Mouse (Mus musculus) heart, embryonic 15.5 days (tissue): Measurements from ENCODE around the gene Vash1. TPM values are rescaled to one million over a fixed set of nuclear protein-coding genes. Genes with fewer than 3 reads are reported as not detected.

Experiments used
- ATAC-seq: fragments of 200-750 bp; cut with Nextera tagmentation; replicated peaks from 2 replicates; pipeline ENCODE4 v1.8.0; 2017; ENCODE audit warnings: low read depth, moderate TSS enrichment; ENCODE audit not compliant: insufficient number of reproducible peaks, insufficient read depth, low FRiP score
- H3K27ac ChIP-seq: fragments of 300-500 bp; sonication (generic); 2 replicates; pipeline ENCODE4 v1.5.1; 2015; ENCODE audit warnings: mild to moderate bottlenecking, inconsistent platforms
- H3K27me3 ChIP-seq: fragments of 300-500 bp; sonication (generic); 2 replicates; pipeline ENCODE4 v1.6.1; 2015; ENCODE audit warnings: inconsistent platforms
- H3K36me3 ChIP-seq: fragments of 300-500 bp; sonication (generic); 2 replicates; pipeline ENCODE4 v1.6.1; 2015; ENCODE audit warnings: mild to moderate bottlenecking, inconsistent platforms
- H3K4me1 ChIP-seq: fragments of 300-500 bp; sonication (generic); replicated peaks from 2 replicates; pipeline ENCODE4 v1.6.1; 2015; ENCODE audit warnings: inconsistent platforms
- H3K4me2 ChIP-seq: fragments of 300-500 bp; sonication (generic); 2 replicates; pipeline ENCODE4 v1.6.1; 2015; ENCODE audit warnings: inconsistent platforms, mild to moderate bottlenecking, moderate library complexity
- H3K4me3 ChIP-seq: fragments of 300-500 bp; sonication (generic); 2 replicates; pipeline ENCODE4 v1.5.1; 2015; ENCODE audit warnings: mild to moderate bottlenecking, inconsistent platforms
- H3K9ac ChIP-seq: fragments of 300-500 bp; sonication (generic); 2 replicates; pipeline ENCODE4 v1.6.1; 2015; ENCODE audit warnings: mild to moderate bottlenecking, inconsistent platforms
- H3K9me3 ChIP-seq: fragments of 300-500 bp; sonication (generic); replicated peaks from 2 replicates; pipeline ENCODE4 v1.6.1; 2016; ENCODE audit warnings: inconsistent platforms
- WGBS: fragments of 180-500 bp; shearing (Covaris S2); methylation state at CpG from one replicate; pipeline ENCODE4 v1.1.7; 2015; ENCODE audit warnings: mixed read lengths; 5-methylcytosine and 5-hydroxymethylcytosine counted together
- polyA plus RNA-seq: library from polyadenylated mRNA; unstranded; fragments of >200 nt; fragmentation: Nextera tagmentation; extraction: Ambion mirVana; gene quantifications from 2 replicates; pipeline ENCODE4 v1.2.1, GENCODE M21; 2015

Vash1 gene
- polyA plus RNA-seq, 1 experiment from 2014 or later = 11.9 TPM

- H3K4me3 ChIP-seq = no peak overlapping the region
- H3K4me2 ChIP-seq = no peak overlapping the region
- H3K4me1 ChIP-seq = peaks cover 51% of the 10 kb centered on the region
- no peak for ATAC-seq
- WGBS = 43% methylated on average over 9 of the region's 9 CpGs
- H3K27ac ChIP-seq = no peak overlapping the region
- no peaks in the 10 kb centered on the region for H3K27me3 ChIP-seq
- no peaks in the 10 kb centered on the region for H3K36me3 ChIP-seq
- no peak overlapping the region for H3K9ac ChIP-seq
- no peaks in the 10 kb centered on the region for H3K9me3 ChIP-seq
Observed at GRCm38 (mm10) chr12:86685275-86685674, 6.8 kb downstream of the Vash1 start.

- H3K4me3 ChIP-seq = no peak overlapping the region
- H3K36me3 ChIP-seq = no peaks in the 10 kb centered on the region
- peak overlapping the region; percentile 69 for H3K27ac ChIP-seq
- H3K27me3 ChIP-seq = no peaks in the 10 kb centered on the region
- peaks cover 53% of the 10 kb centered on the region for H3K4me1 ChIP-seq
- H3K9ac ChIP-seq = no peak overlapping the region
- 47% methylated on average over 13 of the region's 13 CpGs for WGBS
- H3K4me2 ChIP-seq = no peak overlapping the region
- H3K9me3 ChIP-seq = no peaks in the 10 kb centered on the region
- ATAC-seq = no peak
Observed at GRCm38 (mm10) chr12:86686551-86687330, 8.2 kb downstream of the Vash1 start.

GRCm38 (mm10) chr12:86687445-86687955 is 9.0 kb downstream of the Vash1 start:
- Histone ChIP-seq H3K4me1 (peaks cover 56% of the 10 kb centered on the region), H3K9ac (no peak overlapping the region; the same call in 1 of the 2 replicates), H3K4me2 (no peak overlapping the region), H3K27ac (peak overlapping the region; percentile 69), H3K9me3 (no peaks in the 10 kb centered on the region), H3K4me3 (no peak overlapping the region), H3K27me3 (no peaks in the 10 kb centered on the region), H3K36me3 (no peaks in the 10 kb centered on the region)
- peak; percentile 4; the same call in 1 of the 2 replicates for ATAC-seq
- WGBS = 60% methylated on average over 4 of the region's 4 CpGs

GRCm38 (mm10) chr12:86687971-86688573 is 9.6 kb downstream of the Vash1 start:
- peak; percentile 19 for ATAC-seq
- 80% methylated on average over 4 of the region's 4 CpGs for WGBS
- Histone ChIP-seq H3K4me2 (no peak overlapping the region), H3K27ac (peak overlapping the region; percentile 69), H3K4me1 (peaks cover 62% of the 10 kb centered on the region), H3K9me3 (no peaks in the 10 kb centered on the region), H3K4me3 (no peak overlapping the region), H3K9ac (no peak overlapping the region), H3K36me3 (no peaks in the 10 kb centered on the region), H3K27me3 (no peaks in the 10 kb centered on the region)

- no peak overlapping the region for H3K4me2 ChIP-seq
- WGBS = 92% methylated on average over 27 of the region's 27 CpGs
Observed at GRCm38 (mm10) chr12:86688917-86689316, 10.4 kb downstream of the Vash1 start.

GRCm38 (mm10) chr12:86690700-86691485 is 12.4 kb downstream of the Vash1 start:
- WGBS = 69% methylated on average over 12 of the region's 12 CpGs
- Histone ChIP-seq H3K27ac (peak overlapping the region; percentile 76), H3K9ac (no peak overlapping the region), H3K4me3 (no peak overlapping the region), H3K36me3 (no peaks in the 10 kb centered on the region), H3K4me2 (peak overlapping the region; percentile 2; the same call in 1 of the 2 replicates), H3K27me3 (no peaks in the 10 kb centered on the region), H3K4me1 (peaks cover 55% of the 10 kb centered on the region), H3K9me3 (no peaks in the 10 kb centered on the region)
- no peak for ATAC-seq

More at GRCm38 (mm10) chr12:86688917-86689316, 10.4 kb downstream of the Vash1 start:
- Histone ChIP-seq H3K9me3 (no peaks in the 10 kb centered on the region), H3K36me3 (no peaks in the 10 kb centered on the region), H3K4me1 (peaks cover 61% of the 10 kb centered on the region), H3K9ac (no peak overlapping the region), H3K4me3 (no peak overlapping the region), H3K27me3 (no peaks in the 10 kb centered on the region), H3K27ac (no peak overlapping the region; the same call in 1 of the 2 replicates)
- ATAC-seq = no peak

GRCm38 (mm10) chr12:86692471-86693356 is 14.2 kb downstream of the Vash1 start:
- Histone ChIP-seq H3K9ac (no peak overlapping the region), H3K36me3 (no peaks in the 10 kb centered on the region), H3K27ac (peak overlapping the region; percentile 43; the same call in 1 of the 2 replicates), H3K4me1 (peaks cover 39% of the 10 kb centered on the region), H3K27me3 (no peaks in the 10 kb centered on the region), H3K9me3 (no peaks in the 10 kb centered on the region), H3K4me2 (no peak overlapping the region), H3K4me3 (no peak overlapping the region)
- WGBS = 39% methylated on average over 5 of the region's 5 CpGs
- ATAC-seq = no peak

- Histone ChIP-seq H3K4me1 (peaks cover 35% of the 10 kb centered on the region), H3K4me3 (no peak overlapping the region), H3K27ac (no peak overlapping the region), H3K36me3 (no peaks in the 10 kb centered on the region), H3K9ac (no peak overlapping the region), H3K27me3 (no peaks in the 10 kb centered on the region), H3K9me3 (no peaks in the 10 kb centered on the region), H3K4me2 (no peak overlapping the region)
- no peak for ATAC-seq
Observed at GRCm38 (mm10) chr12:86693389-86693788, 14.9 kb downstream of the Vash1 start.

- Histone ChIP-seq H3K9ac (no peak overlapping the region), H3K27ac (no peak overlapping the region), H3K4me2 (no peak overlapping the region), H3K27me3 (no peaks in the 10 kb centered on the region), H3K4me1 (peaks cover 34% of the 10 kb centered on the region), H3K9me3 (no peaks in the 10 kb centered on the region), H3K36me3 (no peaks in the 10 kb centered on the region), H3K4me3 (no peak overlapping the region)
- no peak for ATAC-seq
- WGBS = 83% methylated on average over 1 of the region's 1 CpGs
Observed at GRCm38 (mm10) chr12:86694441-86694840, 15.9 kb downstream of the Vash1 start.

- no peaks in the 10 kb centered on the region for H3K27me3 ChIP-seq
- H3K4me3 ChIP-seq = no peak overlapping the region
- H3K4me2 ChIP-seq = no peak overlapping the region
- 72% methylated on average over 2 of the region's 2 CpGs for WGBS
- H3K36me3 ChIP-seq = 0 out of 2 replicates have a peak, but pooled peaks cover 2% of the 10 kb centered on the region
- no peaks in the 10 kb centered on the region for H3K9me3 ChIP-seq
- no peak for ATAC-seq
- H3K4me1 ChIP-seq = peaks cover 9% of the 10 kb centered on the region
- H3K9ac ChIP-seq = no peak overlapping the region
- H3K27ac ChIP-seq = no peak overlapping the region
Observed at GRCm38 (mm10) chr12:86697996-86698395, 19.5 kb downstream of the Vash1 start.
